Mouse (Mus musculus): ENCODE measurements at regions not wholly inside any gene's neighbourhood (a gene's known extent, or its start where the extent isn't known, plus 50 kb on each side); places are given as distances from the start of the nearest gene placed in this dataset.

- no peak for ATAC-seq
These were observed 73.1 kb upstream of the Cpm start for GRCm38 (mm10) chr10:117556027-117556789.

GRCm38 (mm10) chr10:117555542-117555941 is 73.8 kb upstream of the Cpm start:
- no peak for ATAC-seq

DNA sequence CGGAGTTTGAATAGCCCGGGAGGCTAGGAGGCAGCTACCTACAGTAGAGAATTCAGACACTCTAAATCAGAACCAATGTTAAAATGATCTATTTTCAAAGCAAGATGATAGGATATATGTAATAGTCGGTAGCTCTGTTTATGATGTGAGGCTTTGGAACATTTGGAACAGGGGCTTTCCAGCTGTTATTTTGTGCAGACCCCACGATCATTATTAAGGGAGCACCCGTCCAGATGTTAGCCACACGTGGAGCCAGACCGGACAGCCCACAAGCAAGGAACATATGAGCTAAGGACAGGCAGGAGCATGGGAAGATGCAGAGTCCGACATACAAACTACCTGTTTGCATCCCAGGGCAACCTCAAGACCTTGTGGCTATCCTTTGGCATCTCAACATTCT is 74.3 kb upstream of the Cpm start:
- no peak for ATAC-seq

GRCm38 (mm10) chr10:117554533-117554932 is 74.8 kb upstream of the Cpm start:
- ATAC-seq, result no peak

DNA sequence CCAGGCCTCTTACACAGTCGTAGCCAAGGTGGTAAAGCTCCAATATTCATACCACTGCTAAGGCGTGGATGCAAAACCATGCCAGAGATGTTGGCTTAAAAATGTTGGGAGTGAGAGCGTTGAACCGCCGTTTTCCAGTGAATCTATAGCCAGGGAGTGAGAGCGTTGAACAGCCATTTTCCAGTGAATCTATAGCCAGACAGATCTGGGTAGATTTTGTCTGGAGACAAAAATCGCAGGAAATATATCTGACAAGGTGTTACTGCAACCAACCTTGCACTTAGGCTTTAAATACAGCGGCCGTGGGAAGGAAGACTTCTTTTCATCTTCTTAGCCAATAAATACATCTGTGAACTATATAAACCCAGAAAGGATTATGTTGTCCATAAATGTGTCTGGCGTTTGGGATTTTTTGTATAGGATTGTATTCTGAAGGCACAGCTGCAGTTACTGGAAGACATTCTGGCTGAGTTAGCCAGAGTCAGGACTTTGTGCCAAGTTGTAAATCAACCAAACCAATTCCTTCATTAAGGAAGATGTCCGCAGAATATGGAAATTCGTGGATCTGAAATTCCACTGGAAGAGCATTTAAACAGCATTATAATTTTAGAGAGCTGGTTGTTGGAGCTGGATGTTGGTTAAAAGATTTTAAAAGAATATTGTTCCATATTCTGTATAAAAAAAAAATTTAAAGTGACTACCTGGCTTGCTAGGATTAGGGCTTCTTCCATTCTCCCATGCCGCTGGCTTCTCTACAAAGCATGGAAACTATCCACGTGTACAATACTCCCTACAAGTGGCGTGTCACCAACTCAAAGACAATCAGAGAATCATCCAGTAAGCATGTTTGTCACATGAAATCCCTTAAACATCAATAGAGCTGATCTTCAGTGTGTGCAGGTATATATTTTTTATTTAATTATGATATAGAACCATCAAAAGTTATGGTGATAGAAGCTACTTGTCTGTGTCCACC is 75.8 kb upstream of the Cpm start:
- ATAC-seq, result no peak

- ATAC-seq, result no peak
These were observed 77.1 kb upstream of the Cpm start for GRCm38 (mm10) chr10:117552049-117552652.

- ATAC-seq, result no peak
These were observed 77.9 kb upstream of the Cpm start for GRCm38 (mm10) chr10:117551234-117552048.

GRCm38 (mm10) chr10:117549854-117550605 is 79.3 kb upstream of the Cpm start:
- ATAC-seq, result no peak

GRCm38 (mm10) chr10:117549506-117549830 is 79.8 kb upstream of the Cpm start:
- ATAC-seq, result no peak

- ATAC-seq, result no peak
These were observed 80.4 kb upstream of the Cpm start for GRCm38 (mm10) chr10:117548775-117549505.

DNA sequence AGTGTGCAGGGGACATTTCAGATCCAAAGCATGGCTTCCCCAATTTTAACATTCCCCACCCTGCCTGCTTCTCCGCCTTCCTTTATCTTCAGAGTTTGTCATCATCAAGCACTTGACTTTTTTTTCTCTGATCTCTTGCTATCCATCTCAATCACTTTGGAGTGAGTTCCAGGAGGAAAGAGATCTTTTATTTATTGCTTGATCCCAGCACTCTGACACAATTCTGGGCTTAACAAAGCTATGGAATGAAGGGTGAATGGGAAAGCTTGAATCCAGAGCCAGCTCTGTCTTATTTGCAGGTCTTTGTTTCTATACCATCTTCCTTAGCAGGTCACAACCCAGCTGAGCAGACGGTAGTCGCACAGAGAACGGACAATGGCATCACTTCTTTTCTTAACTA is 81.0 kb upstream of the Cpm start:
- no peak for ATAC-seq

DNA sequence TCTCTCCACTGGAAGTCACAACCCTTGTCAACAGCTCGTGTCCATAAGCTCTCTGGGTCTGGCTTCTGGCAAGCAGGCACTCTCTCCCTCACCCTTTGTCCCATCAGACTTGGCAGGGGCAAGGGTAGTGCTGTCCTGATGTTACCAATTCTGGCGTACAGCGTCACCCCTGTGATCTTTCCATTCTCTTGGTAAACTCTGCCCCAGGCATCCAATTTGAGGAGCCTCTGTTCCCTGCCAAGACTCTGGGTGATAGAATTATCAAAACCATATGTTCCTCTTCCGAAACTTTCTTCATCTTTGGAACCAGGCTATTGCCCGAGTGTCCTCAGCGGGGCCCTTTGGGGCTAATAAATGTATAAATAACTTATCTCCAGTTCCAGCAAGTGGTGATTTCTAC is 82.0 kb upstream of the Cpm start:
- no peak for ATAC-seq

DNA sequence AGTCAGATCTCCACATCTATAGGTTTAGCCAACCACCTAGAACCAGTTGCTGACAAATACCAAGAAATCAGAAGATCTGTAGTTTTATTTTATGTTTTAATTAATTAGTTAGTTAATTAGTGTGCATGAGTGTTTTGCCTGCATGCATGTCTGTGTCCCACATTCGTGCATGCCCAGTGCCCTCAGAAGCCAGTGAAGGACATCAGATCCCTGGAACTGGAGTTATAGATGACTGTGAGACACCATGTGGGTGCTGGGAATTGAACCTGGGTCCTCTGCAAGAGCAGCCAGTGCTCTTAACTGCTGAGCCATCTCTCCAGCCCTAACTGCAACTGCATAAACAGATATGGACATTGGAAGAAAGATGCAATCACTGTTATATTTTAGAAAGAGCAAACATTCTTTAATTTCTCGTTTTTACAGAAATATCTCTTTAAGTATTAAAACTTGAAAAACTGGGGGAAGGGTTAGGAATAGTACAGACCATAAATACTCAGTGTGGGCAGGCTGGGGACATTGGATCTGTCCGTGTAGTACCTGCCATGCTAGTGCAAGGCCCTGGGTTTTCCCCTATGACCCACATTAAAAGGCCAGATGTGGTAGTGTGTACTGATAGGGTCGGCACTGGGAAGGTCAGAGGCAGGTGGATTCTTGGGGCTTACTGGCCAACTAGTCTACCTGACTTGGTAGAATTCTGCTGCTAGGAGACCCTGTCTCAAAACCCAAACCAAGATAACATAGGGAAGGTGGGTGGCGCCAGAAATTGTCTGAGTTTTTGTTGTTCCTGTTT is 83.3 kb upstream of the Cpm start:
- no peak for ATAC-seq

- ATAC-seq, result no peak
These were observed 84.4 kb upstream of the Cpm start for GRCm38 (mm10) chr10:117544680-117545546.

DNA sequence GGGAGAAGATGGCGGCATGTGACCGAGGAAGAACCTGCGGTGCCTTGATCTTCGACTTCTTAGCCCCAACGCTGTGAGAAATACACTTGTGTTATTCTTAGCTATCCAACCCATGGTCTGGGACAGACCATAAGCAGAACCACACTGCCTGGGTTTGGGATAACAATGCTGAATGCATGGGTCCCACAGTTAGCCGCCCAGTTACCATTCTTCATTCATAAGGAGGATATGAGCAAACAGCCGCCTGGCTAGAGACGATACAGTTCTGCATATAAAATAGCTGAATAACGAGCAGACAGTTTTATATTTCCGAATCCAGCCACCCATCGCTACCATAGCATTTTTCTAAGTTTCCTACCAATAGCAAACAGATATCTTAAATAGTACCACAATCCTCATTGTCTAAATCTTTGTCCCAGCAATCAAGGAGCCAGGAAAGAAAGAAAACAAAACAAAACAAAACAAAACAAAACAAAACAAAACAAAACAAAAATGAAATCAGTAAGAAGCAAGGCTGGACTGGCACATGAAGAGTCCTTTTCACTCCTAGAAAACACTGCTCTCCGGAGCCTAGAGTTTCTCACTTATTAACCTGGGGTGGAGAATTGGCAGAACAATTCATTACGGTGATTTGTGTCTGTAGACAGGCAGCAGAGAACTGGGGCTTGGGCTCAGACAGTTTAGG is 85.2 kb upstream of the Cpm start:
- no peak for ATAC-seq

- ATAC-seq, result no peak
These were observed 85.7 kb upstream of the Cpm start for GRCm38 (mm10) chr10:117543696-117543950.

- ATAC-seq, result peak; percentile 43
These were observed 86.2 kb upstream of the Cpm start for GRCm38 (mm10) chr10:117542886-117543695.

- ATAC-seq, result no peak
These were observed 86.9 kb upstream of the Cpm start for GRCm38 (mm10) chr10:117542351-117542750.

Measured in activated CD4-positive, CD25-positive, alpha-beta regulatory T cell, adult 4 months (primary cell).